Mouse (Mus musculus) small intestine, adult 2 months (tissue): Measurements from ENCODE around the gene Ahsg.

Experiments
- CTCF ChIP-seq: fragments of 200-500 bp; IDR thresholded peaks from 2 replicates; pipeline ENCODE4 v1.5.1; 2012; ENCODE audit warnings: low read depth, mild to moderate bottlenecking, control low read depth, inconsistent platforms, low read length, moderate library complexity, mixed read lengths; ENCODE audit not compliant: insufficient replicate concordance, insufficient read length; ENCODE audit errors: extremely low read depth
- POLR2A ChIP-seq: fragments of 200-500 bp; IDR thresholded peaks from 2 replicates; pipeline ENCODE4 v1.6.1; 2012; ENCODE audit warnings: low read depth, mild to moderate bottlenecking, control low read depth, inconsistent platforms, low read length, moderate library complexity

- TF ChIP-seq CTCF (no peak), POLR2A (no peak)
These were observed 27.0 kb downstream of the Ahsg start, which contains the start of gene Fetub for GRCm38 (mm10) chr16:22918034-22918433.
